Mouse (Mus musculus): ENCODE data around the gene Reg3g. TPM values are rescaled to one million over a fixed set of nuclear protein-coding genes. Genes with fewer than 3 reads are reported as not detected.

Reg3g gene
- 0.74 TPM in 1 of 2 replicates, not detected in the other for polyA plus RNA-seq (2015; fragmentation: Nextera tagmentation; extraction: Ambion mirVana)

GRCm38 (mm10) chr6:78468772-78469171, at the start of gene Reg3g:
TSS of gene Reg3g (minus strand) at chr6:78468872.
- no peak for ATAC-seq (ENCODE audit: low FRiP score)
- 96% methylated on average over 2 of the region's 2 CpGs for WGBS

DNA sequence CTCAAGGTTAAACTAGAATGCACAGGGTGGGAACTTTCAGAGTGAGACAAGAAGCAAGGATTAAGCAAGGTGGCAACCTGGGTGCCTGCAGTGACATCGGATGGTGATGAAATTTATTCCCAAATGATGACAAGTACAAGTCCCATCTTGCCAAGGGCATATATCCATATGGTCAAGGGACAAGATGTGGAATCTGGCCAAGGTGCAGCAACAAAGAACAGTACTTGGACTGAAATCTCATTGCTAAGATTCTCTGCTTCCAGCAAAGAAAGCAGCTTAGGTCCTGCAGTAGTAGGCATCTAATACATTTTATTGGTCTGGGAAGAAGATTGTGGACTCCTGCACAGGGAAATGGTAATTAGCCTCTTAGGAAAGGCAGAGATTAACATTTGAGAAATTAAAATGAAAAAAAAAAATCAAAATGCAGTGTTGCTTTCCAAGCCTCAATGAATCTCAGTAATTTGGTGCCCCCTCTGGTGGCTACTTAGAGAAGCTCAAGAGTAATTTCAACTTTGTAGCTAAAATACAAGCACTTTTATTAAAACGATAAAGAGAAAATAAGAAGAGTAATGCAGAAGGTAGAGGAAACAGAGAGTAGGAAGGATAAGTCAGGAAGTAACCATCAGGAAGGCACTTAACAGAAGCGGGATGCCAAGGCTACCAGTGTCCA, 47.2 kb upstream of the Reg3g start:
- no peak overlapping the region for H3K4me3 ChIP-seq (replicated peaks)
- no peak for ATAC-seq (ENCODE audit: low FRiP score)
- no peak overlapping the region for H3K27ac ChIP-seq (replicated peaks)
- WGBS: 58% methylated on average over 3 of the region's 3 CpGs
- H3K9me3 ChIP-seq (replicated peaks): no peaks in the 10 kb centered on the region
- no peaks in the 10 kb centered on the region for H3K36me3 ChIP-seq
- H3K4me2 ChIP-seq: no peak overlapping the region
- H3K9ac ChIP-seq (replicated peaks): no peak overlapping the region
- H3K27me3 ChIP-seq (replicated peaks): no peaks in the 10 kb centered on the region
- H3K4me1 ChIP-seq: no peaks in the 10 kb centered on the region

More at GRCm38 (mm10) chr6:78468772-78469171, at the start of gene Reg3g:
- no peak within 1 kb of the TSS for H3K9ac ChIP-seq (replicated peaks)
- no peak within 1 kb of the TSS for H3K4me2 ChIP-seq
- H3K36me3 ChIP-seq: no peaks in the 10 kb centered on the region
- no peaks in the 10 kb centered on the region for H3K27me3 ChIP-seq (replicated peaks)
- no peak within 1 kb of the TSS for H3K27ac ChIP-seq (replicated peaks)
- H3K4me1 ChIP-seq: no peaks in the 10 kb centered on the region
- no peak within 1 kb of the TSS for H3K4me3 ChIP-seq (replicated peaks)
- H3K9me3 ChIP-seq (replicated peaks): no peaks in the 10 kb centered on the region

- peak; percentile 55; the same call in 1 of the 2 replicates for ATAC-seq (ENCODE audit: low FRiP score)
- Histone ChIP-seq H3K9me3 (replicated peaks) (no peaks in the 10 kb centered on the region), H3K27ac (replicated peaks) (no peak overlapping the region), H3K27me3 (replicated peaks) (no peaks in the 10 kb centered on the region), H3K36me3 (no peaks in the 10 kb centered on the region), H3K4me2 (no peak overlapping the region), H3K4me1 (no peaks in the 10 kb centered on the region), H3K4me3 (replicated peaks) (no peak overlapping the region), H3K9ac (replicated peaks) (no peak overlapping the region)
- WGBS: 4% methylated on average over 3 of the region's 3 CpGs
These were observed 44.2 kb upstream of the Reg3g start for GRCm38 (mm10) chr6:78512833-78513232.

GRCm38 (mm10) chr6:78510173-78510900, 41.7 kb upstream of the Reg3g start:
- Histone ChIP-seq H3K9ac (replicated peaks) (no peak overlapping the region), H3K27me3 (replicated peaks) (no peaks in the 10 kb centered on the region), H3K4me2 (no peak overlapping the region), H3K4me3 (replicated peaks) (no peak overlapping the region), H3K4me1 (no peaks in the 10 kb centered on the region), H3K27ac (replicated peaks) (no peak overlapping the region), H3K36me3 (no peaks in the 10 kb centered on the region), H3K9me3 (replicated peaks) (no peaks in the 10 kb centered on the region)
- ATAC-seq (ENCODE audit: low FRiP score): no peak
- WGBS: 69% methylated on average over 3 of the region's 3 CpGs

- H3K27me3 ChIP-seq (replicated peaks): no peaks in the 10 kb centered on the region
- H3K4me2 ChIP-seq: no peak overlapping the region
- 61% methylated on average over 3 of the region's 3 CpGs for WGBS
- no peaks in the 10 kb centered on the region for H3K36me3 ChIP-seq
- H3K4me1 ChIP-seq: no peaks in the 10 kb centered on the region
- H3K4me3 ChIP-seq (replicated peaks): no peak overlapping the region
- no peaks in the 10 kb centered on the region for H3K9me3 ChIP-seq (replicated peaks)
- no peak overlapping the region for H3K9ac ChIP-seq (replicated peaks)
- ATAC-seq (ENCODE audit: low FRiP score): no peak
- H3K27ac ChIP-seq (replicated peaks): no peak overlapping the region
These were observed 37.1 kb upstream of the Reg3g start for GRCm38 (mm10) chr6:78505745-78506144.

DNA sequence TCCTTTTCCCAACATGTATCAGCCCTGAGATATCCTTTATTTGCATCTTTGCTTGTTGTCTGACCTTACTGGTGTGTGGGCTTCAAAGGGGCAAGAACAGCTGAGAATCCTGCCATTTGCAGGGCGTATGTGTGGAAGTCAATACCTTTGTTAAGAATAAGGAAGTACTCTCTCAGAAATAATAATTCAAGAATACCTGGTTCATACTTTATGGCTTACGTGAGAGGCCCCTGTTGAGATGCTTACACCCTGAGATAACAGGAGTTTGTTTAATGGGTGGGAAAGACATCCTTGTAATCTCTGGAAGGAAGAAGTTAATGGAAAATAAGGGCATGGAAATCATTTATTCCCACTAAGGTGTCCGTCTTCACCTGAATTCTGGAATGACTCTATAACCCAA, 26.0 kb upstream of the Reg3g start:
- ATAC-seq (ENCODE audit: low FRiP score): no peak
- Histone ChIP-seq H3K27ac (replicated peaks) (no peak overlapping the region), H3K27me3 (replicated peaks) (no peaks in the 10 kb centered on the region)

DNA sequence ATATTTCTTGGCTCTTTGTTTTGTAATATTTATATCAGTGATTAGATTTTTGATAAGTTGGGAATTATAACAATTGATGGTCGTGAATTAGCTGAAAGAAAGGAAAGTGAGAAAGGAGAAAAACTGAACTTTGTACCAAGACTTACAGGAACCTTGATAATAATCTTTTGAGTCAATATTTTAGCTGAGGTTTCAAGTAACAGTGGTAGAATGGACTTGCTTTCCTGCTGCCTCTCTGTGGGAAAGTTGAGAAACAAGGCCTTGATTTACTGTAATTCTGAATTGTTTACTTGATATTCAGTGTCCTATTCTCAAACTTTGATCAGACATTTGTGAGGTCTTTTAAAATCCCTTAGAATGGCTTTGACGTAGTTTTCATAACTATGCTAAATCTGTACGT, 615 bp upstream of the Reg3g start:
- Histone ChIP-seq H3K4me3 (replicated peaks) (no peak overlapping the region), H3K27ac (replicated peaks) (no peak overlapping the region), H3K4me1 (no peaks in the 10 kb centered on the region), H3K9ac (replicated peaks) (no peak overlapping the region), H3K27me3 (replicated peaks) (no peaks in the 10 kb centered on the region), H3K4me2 (no peak overlapping the region), H3K9me3 (replicated peaks) (no peaks in the 10 kb centered on the region), H3K36me3 (no peaks in the 10 kb centered on the region)
- 86% methylated on average over 3 of the region's 3 CpGs for WGBS
- ATAC-seq (ENCODE audit: low FRiP score): no peak

More for the DNA sequence above, 26.0 kb upstream of the Reg3g start:
- Histone ChIP-seq H3K4me2 (no peak overlapping the region), H3K4me1 (no peaks in the 10 kb centered on the region), H3K4me3 (replicated peaks) (no peak overlapping the region), H3K9me3 (replicated peaks) (no peaks in the 10 kb centered on the region), H3K36me3 (no peaks in the 10 kb centered on the region), H3K9ac (replicated peaks) (no peak overlapping the region)
- 85% methylated on average over 3 of the region's 3 CpGs for WGBS

- Histone ChIP-seq H3K4me2 (no peak overlapping the region), H3K9me3 (replicated peaks) (no peaks in the 10 kb centered on the region), H3K27ac (replicated peaks) (no peak overlapping the region), H3K4me3 (replicated peaks) (no peak overlapping the region), H3K4me1 (no peaks in the 10 kb centered on the region), H3K9ac (replicated peaks) (no peak overlapping the region), H3K27me3 (replicated peaks) (no peaks in the 10 kb centered on the region), H3K36me3 (no peaks in the 10 kb centered on the region)
- 81% methylated on average over 2 of the region's 2 CpGs for WGBS
- ATAC-seq (ENCODE audit: low FRiP score): no peak
These were observed 5.4 kb downstream of the Reg3g start for GRCm38 (mm10) chr6:78463266-78463665.

- Histone ChIP-seq H3K27me3 (replicated peaks) (no peaks in the 10 kb centered on the region), H3K9ac (replicated peaks) (no peak overlapping the region), H3K4me1 (no peaks in the 10 kb centered on the region), H3K9me3 (replicated peaks) (no peaks in the 10 kb centered on the region), H3K4me3 (replicated peaks) (no peak overlapping the region), H3K4me2 (no peak overlapping the region), H3K36me3 (no peaks in the 10 kb centered on the region), H3K27ac (replicated peaks) (no peak overlapping the region)
- ATAC-seq (ENCODE audit: low FRiP score): no peak
- WGBS: 79% methylated on average over 2 of the region's 2 CpGs
These were observed 6.3 kb downstream of the Reg3g start for GRCm38 (mm10) chr6:78462360-78462759.

DNA sequence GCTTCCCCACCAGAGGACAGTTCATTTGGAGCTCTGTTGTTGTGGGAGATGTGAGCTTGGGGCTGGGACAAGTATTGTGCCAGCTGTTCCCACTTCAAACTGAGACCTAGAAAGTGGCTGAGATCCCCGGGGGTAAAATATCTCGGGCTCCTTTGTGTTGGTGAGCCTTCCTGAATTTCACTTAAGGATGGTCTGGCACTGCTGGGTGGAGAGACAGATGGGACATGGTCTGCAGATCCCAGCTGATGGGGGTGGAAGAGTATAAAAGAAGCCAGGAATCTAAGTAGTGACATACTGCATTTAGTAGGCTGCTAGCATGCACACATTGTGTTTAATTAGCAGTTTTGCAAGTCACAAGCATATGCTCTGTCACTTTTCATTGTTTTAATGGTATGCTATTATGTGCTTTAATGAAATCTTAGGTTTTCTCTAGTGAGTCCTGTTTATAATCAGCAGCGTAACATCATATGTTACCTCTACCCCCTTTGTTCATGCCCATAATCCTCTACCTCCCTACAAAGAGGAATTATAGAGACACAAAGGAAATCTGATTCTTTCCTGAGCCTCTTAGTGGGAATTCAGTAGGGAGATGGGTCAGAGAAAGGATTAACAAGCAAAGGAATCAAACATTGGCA, 8.4 kb downstream of the Reg3g start:
- 42% methylated on average over 3 of the region's 3 CpGs for whole genome bisulfite sequencing
- Histone ChIP-seq H3K9me3 (replicated peaks) (no peaks in the 10 kb centered on the region), H3K4me3 (replicated peaks) (no peak overlapping the region), H3K27ac (replicated peaks) (no peak overlapping the region), H3K4me2 (no peak overlapping the region), H3K27me3 (replicated peaks) (no peaks in the 10 kb centered on the region), H3K36me3 (no peaks in the 10 kb centered on the region), H3K9ac (replicated peaks) (no peak overlapping the region), H3K4me1 (no peaks in the 10 kb centered on the region)
- no peak for ATAC-seq (ENCODE audit: low FRiP score)

GRCm38 (mm10) chr6:78452804-78453203, 15.9 kb downstream of the Reg3g start:
- ATAC-seq (ENCODE audit: low FRiP score): no peak
- H3K9me3 ChIP-seq (replicated peaks): no peaks in the 10 kb centered on the region
- no peak overlapping the region for H3K4me3 ChIP-seq (replicated peaks)
- no peaks in the 10 kb centered on the region for H3K27me3 ChIP-seq (replicated peaks)
- no peaks in the 10 kb centered on the region for H3K4me1 ChIP-seq
- H3K9ac ChIP-seq (replicated peaks): no peak overlapping the region
- no peaks in the 10 kb centered on the region for H3K36me3 ChIP-seq
- no peak overlapping the region for H3K4me2 ChIP-seq
- no peak overlapping the region for H3K27ac ChIP-seq (replicated peaks)
- WGBS: 91% methylated on average over 2 of the region's 2 CpGs

GRCm38 (mm10) chr6:78448409-78448808, 20.3 kb downstream of the Reg3g start:
- Histone ChIP-seq H3K9me3 (replicated peaks) (no peaks in the 10 kb centered on the region), H3K4me3 (replicated peaks) (no peak overlapping the region)
- ATAC-seq (ENCODE audit: low FRiP score): no peak

More at GRCm38 (mm10) chr6:78448409-78448808, 20.3 kb downstream of the Reg3g start:
- Histone ChIP-seq H3K36me3 (no peaks in the 10 kb centered on the region), H3K4me2 (no peak overlapping the region), H3K4me1 (no peaks in the 10 kb centered on the region), H3K27me3 (replicated peaks) (no peaks in the 10 kb centered on the region), H3K9ac (replicated peaks) (no peak overlapping the region), H3K27ac (replicated peaks) (no peak overlapping the region)
